Mouse (Mus musculus): Measurements from ENCODE around the gene Btf3l4.

GRCm38 (mm10) chr4:108843336-108843735 is 9.9 kb upstream of the Btf3l4 start:
- TF ChIP-seq CTCF (IDR thresholded peaks at IDR 0.05; ENCODE audit: low read depth) (no peak), EP300 (IDR thresholded peaks at IDR 0.05; ENCODE audit: low read depth) (no peak)

Data from liver, embryonic 14.5 days (tissue).